Mouse (Mus musculus): ENCODE measurements around the gene Nfatc2ip. TPM values are rescaled to one million over a fixed set of nuclear protein-coding genes. Genes with fewer than 3 reads are reported as not detected.
A peak's percentile ranks its signal among the peaks of the same experiment; 100 is the strongest.

Nfatc2ip gene
- polyA plus RNA-seq, 1 experiment from 2014 or later = 1.7 TPM

- Histone ChIP-seq H3K27ac (ENCODE audit: low read length) (no peak overlapping the region), H3K4me2 (ENCODE audit: low read depth, low read length) (no peak overlapping the region)
Measured at GRCm38 (mm10) chr7:126354738-126355614, 41.6 kb downstream of the Nfatc2ip start.

GRCm38 (mm10) chr7:126353994-126354365 lies 42.6 kb downstream of the Nfatc2ip start:
- Histone ChIP-seq H3K27ac (ENCODE audit: low read length) (no peak overlapping the region), H3K36me3 (ENCODE audit: control insufficient read depth, insufficient read depth) (no peaks in the 10 kb centered on the region), H3K4me3 (ENCODE audit: low read depth, low read length) (no peak overlapping the region), H3K9ac (ENCODE audit: low read depth, low read length) (no peak overlapping the region), H3K4me1 (ENCODE audit: control insufficient read depth, low read depth, low read length) (peaks cover 27% of the 10 kb centered on the region), H3K9me3 (replicated peaks; ENCODE audit: control insufficient read depth, low read length) (no peaks in the 10 kb centered on the region), H3K27me3 (ENCODE audit: control insufficient read depth, insufficient read depth, low read depth, low read length) (no peaks in the 10 kb centered on the region), H3K4me2 (ENCODE audit: low read depth, low read length) (no peak overlapping the region)
- 61% methylated on average over 3 of the region's 3 CpGs for WGBS (ENCODE audit: insufficient replicate concordance)
- ATAC-seq (ENCODE audit: low read depth) = no peak

More at GRCm38 (mm10) chr7:126354738-126355614, 41.6 kb downstream of the Nfatc2ip start:
- Histone ChIP-seq H3K9ac (ENCODE audit: low read depth, low read length) (no peak overlapping the region), H3K9me3 (replicated peaks; ENCODE audit: control insufficient read depth, low read length) (no peaks in the 10 kb centered on the region), H3K4me3 (ENCODE audit: low read depth, low read length) (no peak overlapping the region), H3K27me3 (ENCODE audit: control insufficient read depth, insufficient read depth, low read depth, low read length) (no peaks in the 10 kb centered on the region), H3K36me3 (ENCODE audit: control insufficient read depth, insufficient read depth) (no peaks in the 10 kb centered on the region), H3K4me1 (ENCODE audit: control insufficient read depth, low read depth, low read length) (peaks cover 27% of the 10 kb centered on the region)
- no peak for ATAC-seq (ENCODE audit: low read depth)
- WGBS (ENCODE audit: insufficient replicate concordance) = 41% methylated on average over 14 of the region's 14 CpGs

GRCm38 (mm10) chr7:126353251-126353993 lies 43.1 kb downstream of the Nfatc2ip start:
- ATAC-seq (ENCODE audit: low read depth) = no peak
- Histone ChIP-seq H3K4me2 (ENCODE audit: low read depth, low read length) (no peak overlapping the region), H3K4me1 (ENCODE audit: control insufficient read depth, low read depth, low read length) (peaks cover 31% of the 10 kb centered on the region), H3K9ac (ENCODE audit: low read depth, low read length) (no peak overlapping the region), H3K27me3 (ENCODE audit: control insufficient read depth, insufficient read depth, low read depth, low read length) (no peaks in the 10 kb centered on the region), H3K36me3 (ENCODE audit: control insufficient read depth, insufficient read depth) (no peaks in the 10 kb centered on the region), H3K27ac (ENCODE audit: low read length) (no peak overlapping the region), H3K9me3 (replicated peaks; ENCODE audit: control insufficient read depth, low read length) (no peaks in the 10 kb centered on the region), H3K4me3 (ENCODE audit: low read depth, low read length) (no peak overlapping the region)
- WGBS (ENCODE audit: insufficient replicate concordance) = 39% methylated on average over 11 of the region's 11 CpGs

DNA sequence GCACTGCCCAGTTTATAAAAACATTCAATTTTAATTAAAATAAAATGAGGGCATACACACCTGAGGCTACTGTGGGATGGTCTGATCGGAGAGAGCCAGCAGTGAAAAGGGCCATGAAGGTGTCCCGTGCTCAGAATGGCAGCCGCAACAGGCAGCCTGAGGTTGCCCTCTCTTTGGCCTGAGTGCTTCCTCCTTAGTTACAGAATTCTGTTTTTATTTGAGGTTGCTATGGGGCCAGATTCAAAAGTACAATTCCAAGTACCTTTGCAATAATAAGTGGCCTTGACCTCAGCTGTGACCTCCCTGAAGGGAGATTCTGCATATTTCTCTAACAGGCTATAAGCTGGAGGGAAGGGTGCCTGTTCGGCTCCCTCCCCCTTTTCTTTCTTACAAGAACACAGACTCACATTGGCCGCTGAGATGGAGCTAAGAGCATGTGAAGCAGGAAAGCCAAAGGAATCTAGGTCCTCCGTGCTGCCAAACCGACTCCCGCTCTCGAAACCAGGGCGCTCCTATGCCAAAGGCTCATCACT lies 45.1 kb downstream of the Nfatc2ip start:
- Histone ChIP-seq H3K4me1 (ENCODE audit: control insufficient read depth, low read depth, low read length) (peaks cover 20% of the 10 kb centered on the region), H3K9ac (ENCODE audit: low read depth, low read length) (no peak overlapping the region), H3K27me3 (ENCODE audit: control insufficient read depth, insufficient read depth, low read depth, low read length) (no peaks in the 10 kb centered on the region), H3K36me3 (ENCODE audit: control insufficient read depth, insufficient read depth) (no peaks in the 10 kb centered on the region), H3K4me3 (ENCODE audit: low read depth, low read length) (no peak overlapping the region), H3K4me2 (ENCODE audit: low read depth, low read length) (no peak overlapping the region), H3K27ac (ENCODE audit: low read length) (no peak overlapping the region), H3K9me3 (replicated peaks; ENCODE audit: control insufficient read depth, low read length) (no peaks in the 10 kb centered on the region)
- no peak for ATAC-seq (ENCODE audit: low read depth)
- WGBS (ENCODE audit: insufficient replicate concordance) = 66% methylated on average over 10 of the region's 10 CpGs

- H3K36me3 ChIP-seq (ENCODE audit: control insufficient read depth, insufficient read depth) = no peaks in the 10 kb centered on the region
- H3K27me3 ChIP-seq (ENCODE audit: control insufficient read depth, insufficient read depth, low read depth, low read length) = no peaks in the 10 kb centered on the region
- H3K27ac ChIP-seq (ENCODE audit: low read length) = no peak overlapping the region
- no peak overlapping the region for H3K9ac ChIP-seq (ENCODE audit: low read depth, low read length)
- no peaks in the 10 kb centered on the region for H3K9me3 ChIP-seq (replicated peaks; ENCODE audit: control insufficient read depth, low read length)
- H3K4me2 ChIP-seq (ENCODE audit: low read depth, low read length) = no peak overlapping the region; the same call in 1 of the 2 replicates
- ATAC-seq (ENCODE audit: low read depth) = no peak
- H3K4me1 ChIP-seq (ENCODE audit: control insufficient read depth, low read depth, low read length) = peaks cover 14% of the 10 kb centered on the region
- 62% methylated on average over 20 of the region's 20 CpGs for WGBS (ENCODE audit: insufficient replicate concordance)
- no peak overlapping the region for H3K4me3 ChIP-seq (ENCODE audit: low read depth, low read length)
Measured at GRCm38 (mm10) chr7:126350748-126351418, 45.7 kb downstream of the Nfatc2ip start.

GRCm38 (mm10) chr7:126348293-126348692 lies 48.2 kb downstream of the Nfatc2ip start:
- peaks cover 4% of the 10 kb centered on the region; the same call in 1 of the 2 replicates for H3K4me1 ChIP-seq (ENCODE audit: control insufficient read depth, low read depth, low read length)
- no peaks in the 10 kb centered on the region for H3K36me3 ChIP-seq (ENCODE audit: control insufficient read depth, insufficient read depth)
- peak; percentile 65 for ATAC-seq (ENCODE audit: low read depth)
- no peak overlapping the region for H3K4me2 ChIP-seq (ENCODE audit: low read depth, low read length)
- no peak overlapping the region for H3K4me3 ChIP-seq (ENCODE audit: low read depth, low read length)
- H3K27ac ChIP-seq (ENCODE audit: low read length) = no peak overlapping the region
- H3K9me3 ChIP-seq (replicated peaks; ENCODE audit: control insufficient read depth, low read length) = no peaks in the 10 kb centered on the region
- 11% methylated on average over 8 of the region's 8 CpGs for WGBS (ENCODE audit: insufficient replicate concordance)
- H3K27me3 ChIP-seq (ENCODE audit: control insufficient read depth, insufficient read depth, low read depth, low read length) = no peaks in the 10 kb centered on the region
- H3K9ac ChIP-seq (ENCODE audit: low read depth, low read length) = no peak overlapping the region

DNA sequence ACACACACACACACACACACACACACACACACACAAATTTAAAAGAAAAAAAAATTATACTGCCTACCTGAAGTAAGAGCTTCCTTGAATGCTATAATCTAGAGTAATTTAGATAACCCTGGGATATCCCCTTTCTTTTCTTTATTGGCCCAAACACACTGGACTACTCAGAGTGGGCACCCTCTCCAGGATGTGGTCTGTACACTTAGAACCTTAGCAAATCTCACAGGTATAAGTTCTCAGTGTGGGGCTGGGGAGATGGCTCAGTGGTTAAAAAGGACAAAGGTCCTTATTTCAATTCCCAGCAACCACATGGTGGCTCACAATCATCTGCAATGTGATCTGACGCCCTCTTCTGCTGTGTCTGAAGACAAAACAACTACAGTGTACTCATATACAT lies 49.4 kb downstream of the Nfatc2ip start:
- WGBS (ENCODE audit: insufficient replicate concordance) = 21% methylated on average over 1 of the region's 1 CpGs
- ATAC-seq (ENCODE audit: low read depth) = no peak
- no peak overlapping the region for H3K27ac ChIP-seq (ENCODE audit: low read length)
- H3K4me2 ChIP-seq (ENCODE audit: low read depth, low read length) = no peak overlapping the region
- no peaks in the 10 kb centered on the region for H3K9me3 ChIP-seq (replicated peaks; ENCODE audit: control insufficient read depth, low read length)
- no peak overlapping the region for H3K4me3 ChIP-seq (ENCODE audit: low read depth, low read length)
- H3K4me1 ChIP-seq (ENCODE audit: control insufficient read depth, low read depth, low read length) = peaks cover 4% of the 10 kb centered on the region; the same call in 1 of the 2 replicates
- no peaks in the 10 kb centered on the region for H3K27me3 ChIP-seq (ENCODE audit: control insufficient read depth, insufficient read depth, low read depth, low read length)
- H3K36me3 ChIP-seq (ENCODE audit: control insufficient read depth, insufficient read depth) = no peaks in the 10 kb centered on the region
- no peak overlapping the region for H3K9ac ChIP-seq (ENCODE audit: low read depth, low read length)

DNA sequence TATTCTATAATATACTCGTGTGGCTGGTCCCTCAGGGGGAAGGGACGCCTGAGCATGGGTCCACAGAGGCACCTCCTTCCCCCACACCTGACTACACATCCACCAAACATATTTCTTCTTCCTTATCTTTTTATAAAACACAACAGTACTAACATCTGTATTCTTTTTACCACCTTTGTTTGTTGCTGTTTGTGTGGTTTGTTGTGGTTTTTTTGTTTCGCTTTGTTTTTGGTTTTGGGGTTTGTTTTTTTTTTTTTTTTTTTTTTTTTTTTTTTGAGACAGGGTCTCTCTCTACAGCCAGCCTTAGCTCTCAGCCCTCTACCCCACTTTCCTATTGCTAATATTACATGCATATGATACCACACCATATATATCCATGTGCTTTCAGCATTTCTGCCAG lies 50.6 kb downstream of the Nfatc2ip start:
- no peak overlapping the region for H3K27ac ChIP-seq (ENCODE audit: low read length)

More for the DNA sequence above, 50.6 kb downstream of the Nfatc2ip start:
- Histone ChIP-seq H3K9ac (ENCODE audit: low read depth, low read length) (no peak overlapping the region), H3K36me3 (ENCODE audit: control insufficient read depth, insufficient read depth) (no peaks in the 10 kb centered on the region), H3K27me3 (ENCODE audit: control insufficient read depth, insufficient read depth, low read depth, low read length) (no peaks in the 10 kb centered on the region), H3K9me3 (replicated peaks; ENCODE audit: control insufficient read depth, low read length) (no peaks in the 10 kb centered on the region), H3K4me1 (ENCODE audit: control insufficient read depth, low read depth, low read length) (peaks cover 4% of the 10 kb centered on the region; the same call in 1 of the 2 replicates), H3K4me3 (ENCODE audit: low read depth, low read length) (no peak overlapping the region), H3K4me2 (ENCODE audit: low read depth, low read length) (no peak overlapping the region)
- WGBS (ENCODE audit: insufficient replicate concordance) = 36% methylated on average over 3 of the region's 3 CpGs
- no peak for ATAC-seq (ENCODE audit: low read depth)
